Mouse (Mus musculus) myocyte (in vitro differentiated cells): ENCODE measurements around the gene Mamstr.

Source experiments
- CEBPB ChIP-seq: IDR thresholded peaks from 2 replicates; pipeline ENCODE4 v1.6.1; 2011; ENCODE audit warnings: mild to moderate bottlenecking, moderate library complexity; ENCODE audit not compliant: poor library complexity, insufficient read depth, severe bottlenecking
- E2F4 ChIP-seq: IDR thresholded peaks from one replicate; pipeline ENCODE4 v1.6.1; 2011; ENCODE audit warnings: mild to moderate bottlenecking, control low read depth, moderate library complexity; ENCODE audit not compliant: insufficient read depth
- MAX ChIP-seq: IDR thresholded peaks from one replicate; pipeline ENCODE4 v1.6.1; 2011; ENCODE audit warnings: low read depth, mild to moderate bottlenecking, control low read depth
- MYOD1 ChIP-seq, 3 experiments: IDR thresholded peaks; one replicate each; pipeline ENCODE4 v1.6.1; 2011; ENCODE audit warnings: control low read depth in 2 of 3, low read depth in 2 of 3, mild to moderate bottlenecking in 2 of 3, moderate library complexity in 1 of 3; ENCODE audit not compliant: insufficient read length in 2 of 3, control insufficient read depth in 1 of 3
- MYOG ChIP-seq, 3 experiments: IDR thresholded peaks; one replicate each; pipeline ENCODE4 v1.6.1; 2011; ENCODE audit warnings: control low read depth in 2 of 3, low read depth in 2 of 3, mild to moderate bottlenecking in 2 of 3; ENCODE audit not compliant: insufficient read length in 2 of 3, control insufficient read depth in 1 of 3, insufficient read depth in 1 of 3
- POLR2A ChIP-seq: IDR thresholded peaks from one replicate; pipeline ENCODE4 v1.6.1; 2011; ENCODE audit warnings: low read depth, mild to moderate bottlenecking, control low read depth, moderate library complexity; ENCODE audit not compliant: insufficient read length
- POLR2AphosphoS2 ChIP-seq: IDR thresholded peaks from one replicate; pipeline ENCODE4 v1.6.1; 2011; ENCODE audit warnings: low read depth, control low read depth; ENCODE audit not compliant: insufficient read length
- REST ChIP-seq: IDR thresholded peaks from one replicate; pipeline ENCODE4 v1.6.1; 2011; ENCODE audit warnings: mild to moderate bottlenecking, control low read depth, moderate library complexity; ENCODE audit not compliant: insufficient read depth, insufficient read length
- SRF ChIP-seq: IDR thresholded peaks from one replicate; pipeline ENCODE4 v1.6.1; 2011; ENCODE audit warnings: low read depth; ENCODE audit not compliant: control insufficient read depth, insufficient read length
- TCF12 ChIP-seq: IDR thresholded peaks from one replicate; pipeline ENCODE4 v1.6.1; 2011; ENCODE audit warnings: mild to moderate bottlenecking, control low read depth; ENCODE audit not compliant: poor library complexity, insufficient read depth, severe bottlenecking
- TCF3 ChIP-seq: IDR thresholded peaks from one replicate; pipeline ENCODE4 v1.6.1; 2011; ENCODE audit warnings: low read depth, control low read depth; ENCODE audit not compliant: insufficient read length
- USF1 ChIP-seq: IDR thresholded peaks from one replicate; pipeline ENCODE4 v1.6.1; 2011; ENCODE audit warnings: low read depth, mild to moderate bottlenecking, control low read depth, moderate library complexity

DNA sequence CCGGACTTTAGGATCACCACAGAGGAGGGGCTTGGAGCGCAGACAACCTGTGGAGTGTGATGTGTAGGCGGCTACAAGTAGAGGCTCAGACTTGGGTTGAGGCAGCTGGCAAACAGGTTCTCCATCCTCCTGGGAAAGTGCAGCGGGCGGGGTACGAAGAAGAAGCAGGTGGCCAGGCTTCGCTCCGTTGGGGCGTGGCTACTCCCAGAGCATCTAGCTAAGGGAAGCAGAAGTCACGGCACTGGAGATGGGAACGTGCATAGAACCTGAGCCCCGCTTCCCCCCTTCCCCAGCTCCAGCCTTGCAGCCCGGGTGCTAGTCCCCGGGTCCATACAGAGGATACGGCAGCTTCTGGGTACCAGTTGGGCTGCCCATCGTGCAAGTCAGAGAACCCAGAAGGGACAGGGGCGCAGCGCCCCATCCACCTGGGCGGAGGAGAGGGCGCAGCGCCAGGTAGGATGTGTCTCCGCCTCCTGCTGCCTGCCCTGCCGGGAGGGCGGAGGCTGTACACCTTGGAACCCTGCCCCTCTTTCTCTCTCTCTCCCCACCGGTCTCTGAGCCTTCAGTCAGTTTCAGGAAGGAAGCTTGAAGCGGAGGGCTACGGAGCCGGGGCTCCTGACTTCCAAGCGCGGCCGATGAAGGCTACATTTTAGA lies 22.6 kb upstream of the Mamstr start, which contains the start of gene Fut1:
- TF ChIP-seq POLR2AphosphoS2 (no peak), CEBPB (no peak), MYOD1 (IDR thresholded peaks at IDR 0.05; ENCODE audit: control insufficient read depth in 1 of 3, insufficient read length in 2 of 3, low read depth in 2 of 3) (peak in 2 of 3 experiments; percentile 54 to 80), POLR2A (no peak), MAX (no peak), USF1 (no peak), E2F4 (no peak), MYOG (IDR thresholded peaks at IDR 0.05; ENCODE audit: control insufficient read depth in 1 of 3, insufficient read depth in 1 of 3, insufficient read length in 2 of 3, low read depth in 2 of 3) (peak in 1 of 3 experiments; percentile 79), TCF3 (no peak), TCF12 (no peak), REST (no peak), SRF (no peak)
